Mouse (Mus musculus) 3134 (cell line): ENCODE results near the gene Cdk5.

ENCODE experiments used
- DNase-seq: peaks from one replicate; pipeline ENCODE4 v3.0.0-alpha.2; 2011; ENCODE audit warnings: low spot score; ENCODE audit not compliant: insufficient read length; ENCODE audit errors: extremely low read depth

Cdk5 gene

GRCm38 (mm10) chr5:24380499-24380898, 42.8 kb downstream of the Cdk5 start:
- no peak for DNase-seq

- DNase-seq, result no peak
Measured at GRCm38 (mm10) chr5:24379501-24379900, 43.8 kb downstream of the Cdk5 start.

DNA sequence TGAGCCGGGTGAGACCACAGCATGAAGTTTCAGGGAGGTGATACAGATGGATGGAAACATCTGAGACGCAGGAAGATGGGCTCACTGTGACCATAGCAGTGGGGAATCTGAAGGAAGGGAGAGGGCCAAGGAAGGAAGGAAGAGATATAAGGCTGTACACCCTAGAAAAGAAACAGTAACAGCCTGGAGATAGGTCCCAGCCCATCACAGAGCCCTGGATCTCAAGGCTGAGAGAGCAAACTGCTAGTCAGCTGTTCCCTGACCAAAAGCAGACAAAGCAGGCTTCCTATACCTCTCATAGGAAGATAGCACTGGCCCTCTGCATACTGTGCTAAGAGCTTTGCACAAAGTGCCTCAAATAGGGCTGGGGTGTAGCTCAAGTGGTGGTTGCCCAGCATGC, 44.6 kb downstream of the Cdk5 start:
- no peak for DNase-seq

DNA sequence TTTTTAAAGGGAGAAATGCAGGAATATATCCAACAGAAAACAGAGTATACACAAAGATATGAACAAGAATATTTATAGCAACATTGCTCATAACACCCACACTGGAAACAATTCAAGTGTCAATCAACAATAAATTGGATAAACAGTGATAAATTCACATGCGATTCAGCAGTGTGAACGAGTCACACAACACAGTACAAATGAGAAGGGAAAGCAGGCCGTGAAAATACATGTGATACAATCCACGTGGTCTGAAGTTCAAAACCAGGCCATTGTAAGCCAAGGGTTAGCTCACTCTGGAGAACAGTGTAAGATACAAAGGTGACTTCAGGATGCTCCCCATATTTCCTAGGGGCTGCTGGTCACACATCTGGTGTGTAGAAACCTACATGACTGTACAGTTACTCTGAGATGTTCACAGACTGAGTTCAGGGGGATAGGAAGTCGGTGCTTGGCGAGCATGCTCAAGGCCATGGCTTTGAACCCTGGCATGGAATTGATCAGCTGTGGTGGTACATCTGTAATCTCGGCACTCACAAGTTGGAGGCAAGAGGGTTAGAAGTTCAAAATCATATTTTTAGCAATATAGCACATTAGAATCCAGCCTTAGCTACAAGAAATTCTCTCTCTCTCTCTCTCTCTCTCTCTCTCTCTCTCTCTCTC, 48.5 kb downstream of the Cdk5 start:
- DNase-seq, result no peak

DNA sequence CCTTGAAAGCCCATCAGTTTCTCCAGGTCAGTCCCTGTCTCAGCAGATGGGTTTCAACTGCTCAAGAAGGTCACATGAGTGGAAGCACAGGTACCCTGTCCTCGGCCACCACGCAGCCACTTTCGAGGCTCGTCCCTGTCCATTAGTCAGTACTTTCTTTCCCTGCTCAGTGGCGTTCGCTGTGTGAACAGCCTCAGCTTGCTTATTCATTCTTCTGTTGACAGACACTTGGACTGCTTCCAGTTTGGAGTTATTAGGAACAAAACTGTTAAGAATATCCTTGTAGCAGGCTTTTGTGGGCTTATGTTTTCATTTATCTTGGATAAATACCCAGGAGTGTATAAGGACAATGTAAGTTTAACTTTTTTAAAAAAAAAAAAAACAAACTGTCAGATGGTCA, 49.1 kb downstream of the Cdk5 start:
- DNase-seq, result no peak

DNA sequence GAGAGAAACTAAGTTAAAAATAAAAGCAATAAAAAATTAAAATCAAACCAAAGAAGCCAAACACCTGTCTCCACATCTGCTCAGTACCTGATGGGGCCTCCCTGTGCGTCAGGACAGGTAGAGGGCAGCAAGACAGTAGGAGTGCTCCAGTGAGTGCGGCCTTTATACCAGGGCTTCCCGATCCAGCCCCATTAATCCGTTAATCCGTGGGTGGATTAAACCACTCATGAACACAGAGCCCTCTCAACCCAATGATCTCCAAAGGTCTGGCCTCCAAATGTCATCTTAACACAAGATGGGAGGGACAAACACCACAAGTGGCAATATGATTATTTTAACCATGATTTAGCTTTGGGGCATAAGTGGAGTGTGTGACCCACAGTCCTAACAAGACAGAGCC, 49.5 kb downstream of the Cdk5 start:
- no peak for DNase-seq

DNA sequence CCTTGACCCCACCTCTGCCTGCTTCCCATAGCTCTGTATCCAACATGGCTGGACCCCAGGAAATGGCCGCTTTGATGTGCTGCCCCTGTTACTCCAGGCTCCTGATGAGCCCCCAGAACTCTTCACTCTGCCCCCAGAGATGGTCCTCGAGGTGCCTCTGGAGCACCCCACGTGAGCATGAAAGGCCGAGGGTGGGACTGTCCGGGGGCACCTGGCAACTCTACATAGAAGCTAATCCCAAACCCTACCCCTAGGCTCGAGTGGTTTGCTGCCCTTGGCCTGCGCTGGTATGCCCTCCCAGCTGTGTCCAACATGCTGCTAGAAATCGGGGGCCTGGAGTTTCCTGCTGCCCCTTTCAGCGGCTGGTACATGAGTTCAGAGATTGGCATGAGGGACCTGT, 53.6 kb downstream of the Cdk5 start:
- no peak for DNase-seq
